Mouse (Mus musculus): ENCODE measurements around the gene Preb.

DNA sequence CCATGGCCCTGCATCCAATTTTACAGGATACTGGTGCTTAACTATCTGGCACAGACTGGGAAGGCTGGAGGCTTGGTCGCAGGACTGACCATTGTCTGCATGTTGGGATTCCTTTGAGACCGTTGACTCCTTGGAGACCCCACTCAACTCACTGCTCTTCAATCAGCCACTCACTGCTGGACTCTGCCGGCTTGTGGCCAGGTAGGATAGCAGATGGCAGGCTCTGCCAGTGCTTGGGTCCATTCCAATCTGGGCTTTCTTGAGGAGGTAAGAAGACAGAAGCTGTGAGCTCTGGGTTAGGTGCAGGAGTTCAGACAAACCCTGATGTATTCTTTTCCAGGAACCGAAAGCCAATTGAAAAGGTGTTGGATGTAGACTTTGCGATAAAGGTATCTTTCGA lies 6.1 kb downstream of the Preb start:
- no peak for TF ChIP-seq POLR2A (IDR thresholded peaks at IDR 0.05; ENCODE audit: insufficient read depth, low read depth, low read length)
- no peak for TF ChIP-seq EP300 (IDR thresholded peaks at IDR 0.05; ENCODE audit: insufficient read depth, low read depth, low read length)
- TF ChIP-seq CTCF (IDR thresholded peaks at IDR 0.05) = no peak
